Mouse (Mus musculus) urinary bladder, postnatal 10 days (tissue): ENCODE data around the gene Atp2b2.

Experiments
- DNase-seq: peaks from one replicate; pipeline ENCODE4 v3.0.0; 2022; ENCODE audit warnings: low spot score

Gene Atp2b2

DNA sequence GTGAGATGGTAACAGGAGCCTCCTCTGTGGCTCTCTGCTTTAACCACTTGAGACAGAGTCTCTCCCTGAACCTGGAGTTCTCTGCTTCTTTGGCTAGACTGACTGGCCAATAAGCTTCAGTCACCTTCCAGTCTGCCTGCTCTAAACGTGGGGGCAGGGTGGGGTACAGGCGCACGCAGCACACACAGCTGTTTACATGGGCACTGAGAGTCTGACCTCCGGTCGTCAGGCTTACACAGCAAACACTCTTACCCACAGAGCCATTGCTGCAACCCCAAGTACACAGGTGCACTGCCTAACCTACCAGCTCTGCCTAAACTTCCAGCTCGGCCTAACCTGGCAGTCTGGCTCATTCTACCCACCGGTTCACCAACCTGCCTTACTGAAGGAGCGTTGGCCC, 251.4 kb downstream of the Atp2b2 start:
- no peak for DNase-seq

DNA sequence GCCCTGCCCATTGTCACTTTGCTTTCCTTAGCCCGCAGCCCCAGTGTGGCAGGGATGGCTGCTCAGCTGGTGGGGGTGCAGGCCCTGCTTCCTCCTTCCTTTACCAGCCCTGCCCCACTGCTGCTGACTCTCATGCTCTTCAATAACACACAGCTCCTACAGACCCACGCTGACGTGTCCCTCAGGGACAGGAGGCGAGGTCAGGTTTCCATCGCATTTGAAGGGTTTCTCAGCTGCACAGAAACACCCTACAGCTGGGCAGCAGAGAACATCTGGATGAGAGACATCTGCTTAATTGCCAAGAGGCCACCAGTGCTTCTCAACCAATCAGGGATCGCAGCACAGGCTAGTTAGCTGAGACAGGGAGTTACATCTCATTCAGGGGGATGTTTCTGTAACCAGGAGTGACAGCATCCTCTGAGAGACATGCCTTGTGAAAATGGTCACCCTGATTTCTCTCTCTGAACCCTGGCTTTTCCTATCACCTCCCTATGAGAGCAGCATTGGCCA, 254.9 kb downstream of the Atp2b2 start:
- DNase-seq: no peak

DNA sequence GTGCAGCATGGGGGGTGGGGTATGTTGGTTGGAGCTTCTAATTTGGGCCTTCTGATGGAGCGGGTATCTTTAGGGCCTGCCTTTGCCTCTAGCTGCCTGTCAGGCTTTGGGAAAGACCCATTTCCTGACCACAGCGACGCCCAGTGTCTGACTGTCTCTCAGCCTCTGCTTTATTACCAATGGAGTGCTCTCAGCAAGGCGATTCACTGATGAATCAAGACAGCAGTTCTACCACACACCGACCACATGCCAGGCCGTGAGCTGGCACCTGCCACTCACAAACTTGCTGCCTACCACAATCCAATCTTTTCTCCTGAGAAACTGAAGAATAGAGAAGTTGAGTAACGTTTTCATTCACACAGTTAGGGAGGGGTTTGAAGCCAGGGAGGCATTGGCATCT, 256.8 kb downstream of the Atp2b2 start:
- DNase-seq: no peak

- DNase-seq: no peak
Observed at GRCm38 (mm10) chr6:113778229-113778753, 264.1 kb downstream of the Atp2b2 start.

GRCm38 (mm10) chr6:113768804-113769203, 273.6 kb downstream of the Atp2b2 start:
- DNase-seq: no peak

GRCm38 (mm10) chr6:113761644-113762043, 280.8 kb downstream of the Atp2b2 start:
- DNase-seq: no peak

DNA sequence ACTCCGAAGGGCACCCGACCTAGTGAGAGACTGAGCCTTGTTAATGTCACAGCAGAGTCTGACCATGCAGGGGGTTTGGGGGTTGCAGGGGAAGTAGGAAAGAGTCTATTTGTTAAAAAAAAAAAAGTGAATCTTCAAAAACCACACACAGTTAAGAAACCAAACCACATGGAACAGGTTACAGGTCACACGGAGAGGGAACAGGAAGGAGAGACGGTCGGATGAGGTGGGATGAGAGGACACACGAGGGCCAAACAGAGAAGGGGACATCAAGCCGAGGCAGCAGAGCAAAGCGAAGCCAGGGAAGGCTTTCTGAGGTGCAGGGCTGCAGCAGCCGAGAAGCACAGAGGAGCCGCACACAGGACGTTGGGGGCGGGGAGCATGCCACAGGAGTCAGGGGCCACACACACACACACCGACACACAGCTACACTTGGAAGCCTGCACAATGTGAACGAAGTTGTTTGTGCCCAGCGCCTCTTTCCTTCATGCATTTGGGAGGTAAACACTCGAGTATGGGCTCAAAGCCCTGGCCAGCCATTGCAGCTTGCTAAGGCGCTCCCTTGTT, 293.2 kb downstream of the Atp2b2 start:
- no peak for DNase-seq

- no peak for DNase-seq
Observed at GRCm38 (mm10) chr6:113748351-113748750, 294.1 kb downstream of the Atp2b2 start.

DNA sequence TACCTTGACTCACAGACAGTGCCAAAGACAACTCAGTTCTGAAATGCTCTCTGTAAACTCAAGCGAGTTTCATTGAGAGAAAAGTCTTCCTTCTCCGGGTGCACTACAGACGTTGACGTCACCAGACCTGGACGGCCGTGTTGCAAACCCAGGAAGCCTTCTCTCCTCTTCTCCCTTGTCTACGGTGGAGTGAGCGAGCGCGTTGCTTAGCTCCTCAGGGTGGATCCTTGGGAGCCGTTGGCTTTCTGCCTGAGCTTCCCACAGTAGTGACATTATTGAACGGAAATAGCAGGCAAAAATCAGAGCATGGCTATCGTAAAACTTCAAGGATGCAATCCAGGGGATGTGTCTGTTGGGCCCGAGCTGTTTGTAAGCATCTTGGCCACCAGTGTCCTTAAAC, 295.1 kb downstream of the Atp2b2 start:
- DNase-seq: no peak

- no peak for DNase-seq
Observed at GRCm38 (mm10) chr6:113745117-113745516, 297.3 kb downstream of the Atp2b2 start.

GRCm38 (mm10) chr6:113743111-113743510, 299.3 kb downstream of the Atp2b2 start:
- no peak for DNase-seq

DNA sequence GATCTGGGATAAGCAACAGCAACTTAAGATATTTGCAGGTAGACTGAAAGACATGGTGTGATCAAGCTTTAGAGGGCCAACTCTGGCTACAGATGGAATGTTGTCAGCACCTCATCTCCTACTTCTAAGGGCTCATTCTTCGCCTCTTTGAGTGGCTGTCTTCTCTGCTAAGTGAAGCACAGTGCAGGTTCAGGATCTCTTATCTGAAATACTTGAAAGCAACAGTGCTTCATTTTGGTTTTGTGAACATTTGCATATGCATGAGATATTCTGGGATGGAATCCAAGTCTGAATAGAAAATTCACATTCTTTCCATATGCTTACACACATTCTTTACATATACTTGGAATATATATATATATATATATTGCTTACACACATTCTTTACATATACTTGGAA, 300.1 kb downstream of the Atp2b2 start:
- DNase-seq: no peak

GRCm38 (mm10) chr6:113741425-113741824, 301.0 kb downstream of the Atp2b2 start:
- DNase-seq: no peak

GRCm38 (mm10) chr6:113740236-113741217, 301.9 kb downstream of the Atp2b2 start, which contains the start of gene Sec13:
Gene Sec13 (minus strand): TSS chr6:113740743.
- DNase-seq: peak; percentile 43

- DNase-seq: no peak
Observed at GRCm38 (mm10) chr6:113737318-113738046, 304.9 kb downstream of the Atp2b2 start.

DNA sequence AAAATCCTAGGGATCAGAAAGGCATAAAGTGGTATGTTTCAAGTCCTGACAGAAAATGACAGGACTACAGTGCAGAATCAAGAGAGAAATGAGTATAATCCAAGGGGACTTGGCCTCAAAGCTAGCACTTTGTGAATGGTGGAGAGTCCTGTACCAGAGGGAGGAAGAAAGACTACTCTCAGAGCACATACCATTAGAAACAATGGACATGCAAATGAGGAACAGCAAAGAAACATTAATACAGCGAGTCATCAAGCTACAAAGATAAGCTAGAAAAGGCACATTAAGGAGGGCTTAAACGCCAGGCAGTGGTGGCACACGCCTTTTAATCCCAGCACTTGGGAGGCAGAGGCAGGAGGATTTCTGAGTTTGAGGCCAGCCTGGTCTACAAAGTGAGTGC, 311.1 kb downstream of the Atp2b2 start:
- DNase-seq: no peak

DNA sequence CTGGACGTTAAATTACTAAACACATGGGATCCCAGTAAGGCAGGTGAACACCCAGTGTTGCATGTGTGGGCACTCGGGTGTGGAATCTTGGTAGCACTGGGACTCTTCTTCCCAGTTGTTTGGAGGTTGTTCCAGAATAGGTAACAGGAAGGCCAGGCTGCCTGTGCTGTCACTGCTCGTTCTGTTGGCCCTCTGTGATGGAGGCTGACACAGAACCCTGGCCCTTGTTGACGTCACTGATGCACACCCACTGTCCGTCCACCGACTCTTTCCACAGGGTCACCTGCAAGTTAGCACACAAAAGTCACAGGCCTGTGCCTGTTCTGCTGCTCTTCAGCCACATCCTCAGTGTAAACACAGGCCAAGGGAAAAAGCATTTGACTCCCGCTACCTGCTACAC, 314.2 kb downstream of the Atp2b2 start:
- DNase-seq: no peak

DNA sequence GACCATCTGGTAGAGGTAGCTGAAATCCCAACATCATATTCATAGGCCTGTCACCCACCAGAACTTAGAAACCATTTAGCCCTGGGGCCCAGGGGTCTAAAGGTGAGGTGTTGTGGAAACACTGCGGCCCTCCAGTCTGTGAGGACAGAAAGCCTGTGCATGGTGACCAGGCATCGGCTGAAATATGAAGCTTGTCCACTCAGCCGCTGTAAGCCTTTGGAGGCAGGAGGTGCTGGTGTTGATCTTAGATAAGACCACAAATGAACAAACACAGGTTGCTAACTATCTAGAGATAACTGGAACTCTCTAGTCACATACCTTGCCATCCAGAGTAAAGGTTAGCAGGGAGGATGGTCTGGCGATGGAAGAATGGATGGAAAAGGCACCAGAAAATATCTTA, 321.4 kb downstream of the Atp2b2 start:
- DNase-seq: no peak

DNA sequence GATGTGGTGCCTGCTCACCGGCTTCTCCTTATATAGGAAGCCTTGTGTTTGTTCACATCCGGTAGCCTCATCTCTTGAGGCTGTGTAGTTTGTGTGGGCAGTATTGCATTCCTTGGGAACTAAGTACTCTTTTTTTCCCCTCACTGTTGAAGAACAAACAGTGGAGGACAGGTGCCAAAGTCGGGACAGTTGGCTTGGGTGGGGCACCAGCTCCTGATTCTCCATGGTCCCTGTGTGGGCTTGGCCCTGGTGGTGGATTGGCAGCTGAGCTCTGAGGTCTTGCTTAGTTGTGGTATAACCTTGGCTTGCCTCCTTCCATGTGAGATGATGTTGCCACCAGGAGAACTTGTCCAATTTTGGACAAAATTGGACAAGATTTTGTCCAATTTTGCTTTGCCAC, 322.5 kb downstream of the Atp2b2 start, which contains the start of gene Ghrl:
Gene Ghrl (minus strand): TSS at position 3 of the 400 bp plus-strand sequence.
- DNase-seq: no peak

DNA sequence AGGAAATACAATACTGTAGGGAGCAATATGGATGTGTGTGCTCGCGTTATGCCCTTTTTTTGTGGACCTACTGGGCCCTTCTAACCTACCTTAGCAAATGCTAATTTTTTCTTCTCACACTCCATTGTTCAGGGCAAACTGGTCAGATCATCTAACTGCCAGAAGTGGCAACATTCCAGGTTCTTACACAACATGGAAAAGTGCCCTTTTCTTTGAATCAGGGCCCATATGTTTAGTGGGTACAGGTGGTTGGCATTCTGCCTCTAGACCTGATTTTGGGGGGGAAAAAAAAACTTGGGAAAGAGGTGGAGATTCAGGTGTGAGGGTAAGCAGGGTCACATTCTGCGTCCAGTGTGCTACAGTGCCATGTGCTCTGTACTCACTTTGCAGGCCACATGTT, 324.9 kb downstream of the Atp2b2 start:
- DNase-seq: no peak

GRCm38 (mm10) chr6:113714797-113715196, 327.6 kb downstream of the Atp2b2 start:
- no peak for DNase-seq

DNA sequence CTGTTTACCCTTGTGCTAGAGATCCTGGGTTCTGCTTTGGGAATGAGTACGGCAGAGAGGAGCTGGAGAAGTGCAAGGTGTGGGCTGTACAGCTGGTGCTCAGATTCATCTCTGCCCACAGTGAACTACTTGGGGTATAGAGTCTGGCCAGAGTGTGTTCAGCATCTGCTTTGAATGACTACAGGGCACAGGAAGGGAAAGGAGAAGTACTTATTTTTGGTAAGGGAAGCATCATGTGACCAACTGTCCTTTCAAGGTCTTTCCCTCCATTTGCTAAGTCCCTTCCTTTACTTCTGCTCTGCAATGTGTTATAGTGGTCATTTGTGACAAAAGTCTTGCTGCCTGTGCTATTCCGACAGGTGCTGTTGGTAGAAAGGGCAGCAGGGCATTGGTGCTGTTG, 328.1 kb downstream of the Atp2b2 start:
- DNase-seq: no peak
